Mouse (Mus musculus) forebrain, embryonic 14.5 days (tissue): Measurements from ENCODE around the gene Nav1. TPM values are rescaled to one million over a fixed set of nuclear protein-coding genes. Genes with fewer than 3 reads are reported as not detected.

Experiments used
- ATAC-seq: fragments of 200-750 bp; cut with Nextera tagmentation; 2 replicates; pipeline ENCODE4 v1.8.0; 2017; ENCODE audit warnings: mild to moderate bottlenecking, moderate library complexity
- DNase-seq: peaks from one replicate; pipeline ENCODE4 v3.0.0-alpha.2; 2015; ENCODE audit warnings: low spot score
- H3K27ac ChIP-seq: fragments of 300-500 bp; sonication (generic); 2 replicates; pipeline ENCODE4 v1.5.1; 2014; ENCODE audit warnings: low read depth, mild to moderate bottlenecking, control low read depth, low read length, moderate library complexity
- H3K27me3 ChIP-seq: fragments of 300-500 bp; sonication (generic); replicated peaks from 2 replicates; pipeline ENCODE4 v1.6.1; 2014; ENCODE audit warnings: low read length, control low read depth, mixed read lengths; ENCODE audit not compliant: control insufficient read depth, insufficient read depth
- H3K36me3 ChIP-seq: fragments of 300-500 bp; sonication (generic); 2 replicates; pipeline ENCODE4 v1.6.1; 2014; ENCODE audit warnings: low read length, control low read depth; ENCODE audit not compliant: control insufficient read depth, insufficient read depth
- H3K4me1 ChIP-seq: fragments of 300-500 bp; sonication (generic); 2 replicates; pipeline ENCODE4 v1.6.1; 2014; ENCODE audit warnings: antibody characterized with exemption, low read length, control low read depth; ENCODE audit not compliant: control insufficient read depth, insufficient read depth
- H3K4me2 ChIP-seq: fragments of 300-500 bp; sonication (generic); 2 replicates; pipeline ENCODE4 v1.6.1; 2014; ENCODE audit warnings: mild to moderate bottlenecking, control low read depth, low read length
- H3K4me3 ChIP-seq: fragments of 300-500 bp; sonication (generic); 2 replicates; pipeline ENCODE4 v1.5.1; 2014; ENCODE audit warnings: low read depth, low read length, control low read depth
- H3K9ac ChIP-seq: fragments of 300-500 bp; sonication (generic); 2 replicates; pipeline ENCODE4 v1.6.1; 2014; ENCODE audit warnings: mild to moderate bottlenecking, low read length, control low read depth, moderate library complexity
- H3K9me3 ChIP-seq: fragments of 300-500 bp; sonication (generic); replicated peaks from 2 replicates; pipeline ENCODE4 v1.6.1; 2016; ENCODE audit warnings: low read length, control low read depth, mixed read lengths; ENCODE audit not compliant: control insufficient read depth
- WGBS: fragments of 180-500 bp; shearing (Covaris S2); extraction: QIAGEN DNeasy Blood & Tissue Kit; methylation state at CpG from one replicate; pipeline ENCODE4 v1.1.7; 2014; 5-methylcytosine and 5-hydroxymethylcytosine counted together
- polyA plus RNA-seq: library from polyadenylated mRNA; unstranded; fragments of >200 nt; fragmentation: Nextera tagmentation; extraction: Ambion mirVana; gene quantifications from 2 replicates; pipeline ENCODE4 v1.2.1, GENCODE M21; 2014

The Nav1 gene
- polyA plus RNA-seq, 1 experiment from 2014 or later: 26.1 TPM

DNA sequence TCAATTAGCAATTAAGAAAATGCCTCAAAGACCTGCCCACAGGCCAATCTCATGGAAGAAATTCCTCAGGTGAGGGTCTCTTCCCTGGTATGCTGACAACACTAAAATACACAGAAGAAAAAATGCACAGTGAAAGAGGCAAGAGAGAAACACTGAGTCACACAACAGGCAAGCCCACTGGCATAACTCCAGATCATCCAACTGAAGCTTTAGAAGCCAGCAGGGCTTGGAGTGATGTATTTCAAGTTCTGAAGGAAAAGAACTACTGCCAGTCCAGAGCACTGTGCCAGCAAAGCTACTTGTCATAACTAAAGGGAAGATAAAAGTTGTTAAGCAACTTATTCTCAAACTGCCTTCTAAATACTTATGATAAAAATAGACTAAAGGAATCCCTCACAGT, 193.1 kb downstream of the Nav1 start:
- ATAC-seq: no peak
- no peak overlapping the region for H3K4me3 ChIP-seq

DNA sequence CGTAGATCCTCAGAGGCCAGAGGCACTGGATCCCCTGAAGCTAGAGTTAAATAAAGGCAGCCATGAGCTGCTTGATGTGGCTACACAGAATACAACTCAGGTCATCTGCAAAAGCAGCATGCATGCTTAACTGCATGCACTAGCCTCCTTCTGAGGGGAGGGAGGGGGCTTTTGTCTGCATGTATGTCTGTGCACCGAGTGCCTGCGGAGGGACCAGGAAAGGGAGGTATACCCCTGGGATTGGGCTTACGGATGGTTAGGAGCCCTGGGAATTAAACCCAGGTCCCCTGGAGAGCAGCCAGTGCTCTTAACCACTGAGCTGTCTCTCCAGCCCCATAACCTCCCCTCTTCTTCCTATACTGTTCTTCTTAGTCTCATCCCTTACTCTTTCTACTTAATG, 195.0 kb downstream of the Nav1 start:
- no peak overlapping the region for H3K27ac ChIP-seq
- WGBS: 86% methylated on average over 4 of the region's 4 CpGs
- no peaks in the 10 kb centered on the region for H3K9me3 ChIP-seq
- no peak overlapping the region for H3K9ac ChIP-seq
- DNase-seq (no peak), ATAC-seq (no peak)
- H3K4me1 ChIP-seq: no peaks in the 10 kb centered on the region
- H3K27me3 ChIP-seq: no peaks in the 10 kb centered on the region
- no peak overlapping the region for H3K4me2 ChIP-seq
- no peak overlapping the region for H3K4me3 ChIP-seq
- H3K36me3 ChIP-seq: peaks cover 93% of the 10 kb centered on the region

More for the DNA sequence above, 193.1 kb downstream of the Nav1 start:
- H3K4me2 ChIP-seq: no peak overlapping the region
- no peak overlapping the region for H3K9ac ChIP-seq
- H3K4me1 ChIP-seq: no peaks in the 10 kb centered on the region
- no peak overlapping the region for H3K27ac ChIP-seq
- H3K36me3 ChIP-seq: peaks cover 92% of the 10 kb centered on the region
- no peaks in the 10 kb centered on the region for H3K9me3 ChIP-seq
- H3K27me3 ChIP-seq: no peaks in the 10 kb centered on the region
- DNase-seq: no peak

GRCm38 (mm10) chr1:135410967-135411366, 196.1 kb downstream of the Nav1 start:
- WGBS: 73% methylated on average over 2 of the region's 2 CpGs
- Histone ChIP-seq H3K9me3 (no peaks in the 10 kb centered on the region), H3K4me3 (no peak overlapping the region), H3K9ac (no peak overlapping the region), H3K4me2 (no peak overlapping the region), H3K4me1 (no peaks in the 10 kb centered on the region), H3K27ac (no peak overlapping the region), H3K27me3 (no peaks in the 10 kb centered on the region), H3K36me3 (peaks cover 92% of the 10 kb centered on the region)
- DNase-seq (no peak), ATAC-seq (no peak)

DNA sequence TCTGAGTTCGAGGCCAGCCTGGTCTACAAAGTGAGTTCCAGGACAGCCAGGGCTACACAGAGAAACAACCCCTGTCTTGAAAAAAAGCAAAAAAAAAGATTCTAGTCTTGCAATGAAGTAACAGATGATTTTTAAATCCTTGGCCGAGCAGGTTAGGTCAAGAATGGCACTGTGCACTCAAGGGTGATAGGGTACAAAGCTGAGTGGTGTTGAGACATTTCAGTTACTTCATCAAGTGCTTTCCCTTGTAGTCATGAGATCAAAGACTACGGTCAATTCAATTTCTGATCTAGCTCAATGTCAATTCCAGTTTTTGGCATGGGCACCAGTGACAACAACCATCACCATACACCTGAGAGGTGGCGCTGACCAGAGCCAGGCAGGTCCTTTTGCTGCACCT, 198.1 kb downstream of the Nav1 start:
- Histone ChIP-seq H3K9me3 (no peaks in the 10 kb centered on the region), H3K27me3 (no peaks in the 10 kb centered on the region), H3K9ac (no peak overlapping the region), H3K36me3 (peaks cover 93% of the 10 kb centered on the region), H3K4me2 (no peak overlapping the region), H3K4me1 (no peaks in the 10 kb centered on the region), H3K27ac (no peak overlapping the region), H3K4me3 (no peak overlapping the region)
- no peak for ATAC-seq
- 98% methylated on average over 4 of the region's 4 CpGs for WGBS
- DNase-seq: no peak

DNA sequence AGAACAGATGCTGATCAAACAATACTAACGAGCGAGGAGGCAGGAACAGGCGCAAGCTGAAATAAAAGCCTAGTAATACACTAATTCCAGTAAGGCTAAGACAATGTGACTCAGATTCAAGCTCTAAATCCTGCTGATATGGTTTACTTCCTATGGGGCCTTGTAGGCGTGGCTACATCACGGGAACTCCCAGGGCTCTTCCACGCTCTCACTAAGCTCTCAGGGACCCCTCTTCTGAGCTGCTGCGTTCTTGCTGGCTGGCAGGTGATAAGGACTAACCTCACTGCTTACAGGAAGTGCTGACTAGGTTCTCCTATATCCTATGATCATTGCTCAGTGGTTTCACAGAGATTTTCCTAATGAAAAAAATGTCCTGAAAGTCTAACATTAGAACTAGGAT, 201.7 kb downstream of the Nav1 start:
- Histone ChIP-seq H3K4me3 (no peak overlapping the region), H3K4me1 (no peaks in the 10 kb centered on the region), H3K36me3 (peaks cover 97% of the 10 kb centered on the region), H3K9me3 (no peaks in the 10 kb centered on the region), H3K4me2 (no peak overlapping the region), H3K27me3 (no peaks in the 10 kb centered on the region), H3K27ac (no peak overlapping the region), H3K9ac (no peak overlapping the region)
- no peak for ATAC-seq
- WGBS: 65% methylated on average over 7 of the region's 7 CpGs
- DNase-seq: no peak

DNA sequence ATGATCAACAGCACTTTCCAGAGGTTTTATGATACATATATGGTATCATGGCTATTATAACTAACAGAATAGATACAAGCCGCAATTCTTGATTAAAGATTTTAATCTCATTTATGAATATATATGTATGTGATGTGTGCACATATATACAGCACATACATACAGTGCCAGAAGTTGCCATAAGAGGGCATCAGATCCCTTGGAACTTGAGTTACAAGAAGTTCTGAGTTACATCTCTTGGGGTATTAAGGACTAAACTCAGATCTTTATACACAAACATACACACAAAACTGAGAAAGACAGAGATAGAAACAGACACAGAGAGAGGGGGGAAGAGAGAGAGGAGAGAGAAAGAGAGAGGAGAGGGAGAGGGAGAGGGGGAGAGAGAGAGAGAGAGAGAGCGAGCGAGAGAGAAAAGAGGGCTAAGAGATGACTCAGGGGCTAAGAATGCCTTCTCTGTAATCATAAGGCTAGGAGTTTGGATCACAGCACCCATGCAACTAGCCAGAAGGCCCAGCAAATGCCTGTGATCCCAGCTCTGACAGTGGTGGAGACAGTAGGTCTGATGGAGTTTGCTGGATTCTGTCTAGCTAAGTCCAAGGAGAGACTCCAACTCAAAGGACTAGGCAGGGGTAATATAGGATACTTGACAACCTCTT, 205.5 kb downstream of the Nav1 start:
- peaks cover 91% of the 10 kb centered on the region for H3K36me3 ChIP-seq
- no peak for ATAC-seq
- no peak overlapping the region for H3K27ac ChIP-seq
- H3K27me3 ChIP-seq: no peaks in the 10 kb centered on the region
- no peaks in the 10 kb centered on the region for H3K4me1 ChIP-seq
- no peaks in the 10 kb centered on the region for H3K9me3 ChIP-seq
- 97% methylated on average over 3 of the region's 3 CpGs for WGBS
- no peak overlapping the region for H3K4me3 ChIP-seq
- DNase-seq: peak; percentile 52
- H3K4me2 ChIP-seq: no peak overlapping the region
- no peak overlapping the region for H3K9ac ChIP-seq

DNA sequence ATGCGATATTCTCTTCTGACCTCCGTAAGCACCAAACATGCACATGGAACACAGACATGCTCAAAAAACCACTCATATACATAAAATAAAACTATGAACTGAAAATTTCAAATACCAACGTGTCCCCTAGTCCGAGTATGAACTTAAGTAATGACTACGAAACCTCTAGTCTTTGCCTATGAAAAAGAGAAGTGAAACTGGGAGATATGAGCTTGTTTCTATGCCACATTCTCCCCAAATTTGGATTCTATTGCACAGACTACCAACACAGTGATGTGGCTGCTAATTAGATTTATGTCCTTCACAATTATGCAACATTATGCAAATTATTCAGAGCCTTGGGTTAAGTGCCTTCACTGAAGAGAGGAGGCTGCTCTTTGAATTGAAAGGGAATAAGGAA, 207.6 kb downstream of the Nav1 start:
- no peak overlapping the region for H3K27ac ChIP-seq
- DNase-seq: no peak
- WGBS: 95% methylated on average over 5 of the region's 5 CpGs
- H3K9ac ChIP-seq: no peak overlapping the region
- peaks cover 90% of the 10 kb centered on the region for H3K36me3 ChIP-seq
- no peak overlapping the region for H3K4me3 ChIP-seq
- no peak overlapping the region for H3K4me2 ChIP-seq
- no peaks in the 10 kb centered on the region for H3K27me3 ChIP-seq
- no peaks in the 10 kb centered on the region for H3K9me3 ChIP-seq
- no peaks in the 10 kb centered on the region for H3K4me1 ChIP-seq
- no peak for ATAC-seq

DNA sequence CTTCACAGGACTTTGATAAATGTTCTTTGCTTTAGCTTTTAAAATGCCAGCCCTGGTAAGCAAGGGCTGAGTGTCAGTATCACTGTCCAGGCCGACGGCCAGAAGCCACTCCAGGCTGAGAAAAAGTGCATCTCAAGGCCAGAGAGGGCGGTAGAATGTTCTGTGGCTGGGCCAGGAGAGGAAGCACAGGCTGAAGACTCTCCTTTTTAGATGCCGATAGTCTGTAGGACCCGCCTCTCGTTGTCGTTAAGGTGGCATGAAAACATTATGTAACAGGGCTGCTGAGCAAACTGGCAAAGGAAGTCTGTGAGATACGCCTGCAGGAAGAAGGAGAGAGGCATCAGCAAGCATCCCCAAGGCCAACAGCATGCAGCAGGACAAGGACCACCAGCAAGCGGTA, 221.9 kb downstream of the Nav1 start:
- no peaks in the 10 kb centered on the region for H3K27me3 ChIP-seq
- no peak overlapping the region for H3K4me3 ChIP-seq
- H3K9ac ChIP-seq: no peak overlapping the region
- 88% methylated on average over 9 of the region's 9 CpGs for WGBS
- no peak overlapping the region for H3K4me2 ChIP-seq
- DNase-seq: no peak
- no peak overlapping the region for H3K27ac ChIP-seq
- peaks cover 81% of the 10 kb centered on the region for H3K36me3 ChIP-seq
- H3K4me1 ChIP-seq: no peaks in the 10 kb centered on the region
- no peak for ATAC-seq
- H3K9me3 ChIP-seq: no peaks in the 10 kb centered on the region
